Mouse (Mus musculus) heart, postnatal 0 days (tissue): Measurements from ENCODE around the gene Sipa1l2. TPM values are rescaled to one million over a fixed set of nuclear protein-coding genes. Genes with fewer than 3 reads are reported as not detected.

Source experiments
- ATAC-seq: fragments of 200-750 bp; cut with Nextera tagmentation; 2 replicates; pipeline ENCODE4 v1.8.0; 2017; ENCODE audit warnings: low read depth, moderate number of reproducible peaks, moderate library complexity; ENCODE audit not compliant: insufficient read depth
- DNase-seq: peaks from one replicate; pipeline ENCODE4 v3.0.0-alpha.2; 2016; ENCODE audit warnings: low spot score
- H3K27ac ChIP-seq: fragments of 300-500 bp; sonication (generic); 2 replicates; pipeline ENCODE4 v1.5.1; 2014; ENCODE audit warnings: low read depth, mild to moderate bottlenecking
- H3K27me3 ChIP-seq: fragments of 300-500 bp; sonication (generic); 2 replicates; pipeline ENCODE4 v1.6.1; 2014; ENCODE audit warnings: low read length, mixed read lengths; ENCODE audit not compliant: control insufficient read depth, insufficient read depth
- H3K36me3 ChIP-seq: fragments of 300-500 bp; sonication (generic); replicated peaks from 2 replicates; pipeline ENCODE4 v1.6.1; 2014; ENCODE audit warnings: low read length, mixed read lengths; ENCODE audit not compliant: control insufficient read depth, insufficient read depth
- H3K4me1 ChIP-seq: fragments of 300-500 bp; sonication (generic); 2 replicates; pipeline ENCODE4 v1.6.1; 2014; ENCODE audit warnings: antibody characterized with exemption; ENCODE audit not compliant: control insufficient read depth, insufficient read depth
- H3K4me2 ChIP-seq: fragments of 300-500 bp; sonication (generic); 2 replicates; pipeline ENCODE4 v1.6.1; 2014; ENCODE audit warnings: low read depth, mild to moderate bottlenecking, low read length, moderate library complexity
- H3K4me3 ChIP-seq: fragments of 300-500 bp; sonication (generic); 2 replicates; pipeline ENCODE4 v1.5.1; 2014; ENCODE audit warnings: low read depth, low read length
- H3K9ac ChIP-seq: fragments of 300-500 bp; sonication (generic); replicated peaks from 2 replicates; pipeline ENCODE4 v1.6.1; 2014; ENCODE audit warnings: low read depth, low read length, mixed read lengths
- H3K9me3 ChIP-seq: fragments of 300-500 bp; sonication (generic); replicated peaks from 2 replicates; pipeline ENCODE4 v1.6.1; 2016; ENCODE audit warnings: low read length; ENCODE audit not compliant: control insufficient read depth
- CTCF ChIP-seq: IDR thresholded peaks from 2 replicates; pipeline ENCODE4 v1.5.1; 2016; ENCODE audit warnings: antibody characterized with exemption, control low read depth, low read depth
- EP300 ChIP-seq: IDR thresholded peaks from 2 replicates; pipeline ENCODE4 v1.6.1; 2016; ENCODE audit warnings: antibody characterized with exemption, low read depth
- WGBS: fragments of 180-500 bp; shearing (Covaris S2); extraction: QIAGEN DNeasy Blood & Tissue Kit; methylation state at CpG from one replicate; pipeline ENCODE4 v1.1.7; 2014; 5-methylcytosine and 5-hydroxymethylcytosine counted together
- polyA plus RNA-seq: library from polyadenylated mRNA; unstranded; fragments of >200 nt; fragmentation: Nextera tagmentation; extraction: Ambion mirVana; gene quantifications from 2 replicates; pipeline ENCODE4 v1.2.1, GENCODE M21; 2015
- total RNA-seq: library from RNA; depleted of rRNA; stranded (reverse); fragments of >200 nt; gene quantifications from 2 replicates; pipeline ENCODE4 v1.2.3, GENCODE M21; 2014; ENCODE audit warnings: low replicate concordance

The Sipa1l2 gene
- total and polyA plus RNA-seq, 2 experiments from 2014 or later = 13.6 to 65.8 TPM

DNA sequence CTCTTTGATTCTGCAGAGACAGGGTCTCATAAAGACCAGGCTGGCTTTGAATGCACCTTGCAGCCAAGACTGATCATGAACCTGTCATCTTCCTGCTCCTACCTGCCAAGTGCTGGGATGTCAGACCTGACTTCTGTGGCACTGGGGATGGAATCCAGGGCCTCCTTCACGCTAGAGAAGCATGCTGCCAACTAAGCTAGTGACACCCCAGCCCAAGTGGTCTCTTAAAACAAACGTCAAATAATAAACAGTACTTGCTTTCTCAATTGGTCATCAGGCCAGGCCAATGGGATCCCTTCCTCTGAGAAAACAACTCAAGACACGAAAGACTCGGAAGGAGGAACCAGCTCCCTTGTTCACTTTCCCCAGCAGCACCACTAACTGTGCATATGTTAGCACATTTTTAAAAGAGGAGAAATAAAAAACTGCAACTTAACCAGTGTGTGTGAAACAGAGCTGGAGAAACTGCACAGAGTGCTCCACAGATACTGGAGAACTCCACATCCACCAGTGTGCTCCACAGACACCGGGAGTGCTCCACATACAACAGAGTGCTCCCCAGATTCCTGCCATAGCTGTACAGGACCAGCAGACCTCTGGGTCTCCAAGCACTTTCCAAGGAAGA is 56.3 kb downstream of the Sipa1l2 start:
- Histone ChIP-seq H3K4me1 (peaks cover 76% of the 10 kb centered on the region), H3K4me2 (peak overlapping the region; percentile 8; the same call in 1 of the 2 replicates), H3K4me3 (no peak overlapping the region), H3K9ac (no peak overlapping the region), H3K27ac (peak overlapping the region; percentile 89), H3K36me3 (peaks cover 4% of the 10 kb centered on the region), H3K9me3 (no peaks in the 10 kb centered on the region), H3K27me3 (no peaks in the 10 kb centered on the region)
- TF ChIP-seq CTCF = no peak
- no peak for TF ChIP-seq EP300
- ATAC-seq (peak; percentile 24), DNase-seq (no peak)
- 28% methylated on average over 5 of the region's 5 CpGs for WGBS

DNA sequence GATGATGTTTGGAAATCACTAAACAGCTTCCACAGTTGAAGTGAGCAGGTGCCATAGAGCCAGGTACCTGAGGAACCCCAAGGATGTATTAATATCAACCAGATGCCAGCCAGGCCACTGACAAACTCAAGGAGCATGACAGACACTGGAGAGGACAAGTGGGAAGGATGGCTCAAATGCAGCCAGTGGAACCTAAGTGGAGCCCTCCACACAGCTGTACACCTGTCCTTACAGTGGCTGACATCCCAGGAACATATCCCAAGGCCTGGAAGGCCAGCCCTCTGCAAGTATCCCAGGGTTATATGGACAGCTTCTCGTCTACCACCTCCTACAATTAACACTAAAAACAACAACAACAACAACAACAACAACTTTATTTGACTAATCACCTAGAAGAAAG is 57.0 kb downstream of the Sipa1l2 start:
- Histone ChIP-seq H3K27me3 (no peaks in the 10 kb centered on the region), H3K4me3 (no peak overlapping the region), H3K4me1 (peaks cover 84% of the 10 kb centered on the region), H3K36me3 (peaks cover 4% of the 10 kb centered on the region), H3K9ac (no peak overlapping the region), H3K9me3 (no peaks in the 10 kb centered on the region), H3K27ac (peak overlapping the region; percentile 89; the same call in 1 of the 2 replicates), H3K4me2 (no peak overlapping the region)
- ATAC-seq (no peak), DNase-seq (no peak)
- TF ChIP-seq EP300 (no peak), CTCF (no peak)
- WGBS = 90% methylated on average over 1 of the region's 1 CpGs

DNA sequence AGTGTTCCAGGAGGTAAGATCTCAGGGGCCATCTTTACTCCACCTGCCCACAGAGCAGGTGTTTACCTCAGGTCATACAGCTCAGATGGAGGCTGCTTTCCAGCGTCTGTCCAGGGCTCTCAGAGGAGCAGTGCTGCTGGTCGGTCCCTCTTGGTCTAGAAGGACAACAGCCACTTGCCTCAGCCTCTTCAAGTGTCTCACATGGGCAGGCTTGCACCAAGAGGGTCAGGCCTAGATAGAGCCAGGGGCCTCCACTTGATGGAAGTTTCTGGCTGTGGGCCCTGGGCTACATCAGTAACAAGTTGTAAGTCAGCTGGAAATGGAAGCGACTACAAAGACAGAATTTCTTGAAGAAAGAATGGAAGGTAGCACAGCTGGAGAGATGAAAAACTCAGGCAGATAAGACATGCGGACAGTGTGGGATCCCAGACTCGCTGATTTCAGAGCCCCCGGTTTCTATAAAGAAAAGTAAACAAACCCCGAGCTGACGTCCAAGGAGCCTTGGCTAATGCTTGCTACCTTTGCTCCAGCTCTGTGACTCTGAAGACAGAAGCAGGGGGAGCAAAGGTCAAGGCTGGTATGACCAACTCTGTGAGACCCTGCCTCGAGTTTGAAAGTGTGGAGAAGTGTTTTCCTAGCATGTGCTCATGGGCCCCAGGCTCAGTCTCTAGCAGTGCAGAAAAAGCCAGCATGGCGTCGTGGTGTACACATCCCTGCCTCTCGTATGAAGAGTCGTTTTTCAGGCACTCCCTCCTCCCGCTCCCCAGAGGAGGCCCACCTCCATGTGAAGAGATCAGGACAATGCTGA is 58.5 kb downstream of the Sipa1l2 start:
- DNase-seq = no peak
- WGBS = 51% methylated on average over 14 of the region's 14 CpGs
- Histone ChIP-seq H3K36me3 (no peaks in the 10 kb centered on the region; the same call in 1 of the 2 replicates), H3K9ac (no peak overlapping the region), H3K27me3 (no peaks in the 10 kb centered on the region), H3K4me1 (peaks cover 79% of the 10 kb centered on the region), H3K4me2 (no peak overlapping the region), H3K9me3 (no peaks in the 10 kb centered on the region), H3K27ac (0 out of 2 replicates have a peak overlapping the region, but pooled peaks have one; percentile 22), H3K4me3 (no peak overlapping the region)
- ATAC-seq = no peak
- TF ChIP-seq CTCF (no peak), EP300 (no peak)

DNA sequence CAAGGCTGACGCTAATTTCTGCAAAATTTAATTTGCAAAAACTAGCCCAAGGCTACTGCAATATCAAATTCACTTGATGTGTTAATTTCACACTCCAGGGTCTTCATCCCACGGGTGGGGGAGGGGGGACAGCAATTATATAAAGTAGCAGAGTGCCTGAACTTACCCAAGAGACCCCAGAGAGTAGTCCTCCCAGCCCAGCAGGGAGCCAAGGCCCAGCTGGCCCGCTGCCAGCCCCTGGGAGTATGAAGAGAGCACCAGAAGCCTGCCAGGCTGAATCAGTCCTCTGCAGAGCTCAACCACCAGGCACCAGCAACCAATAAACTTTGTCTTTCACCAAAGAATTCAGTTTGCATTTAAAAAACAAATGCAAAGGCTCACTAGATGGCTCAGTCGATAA is 59.8 kb downstream of the Sipa1l2 start:
- H3K4me1 ChIP-seq = peaks cover 84% of the 10 kb centered on the region
- no peak overlapping the region for H3K4me3 ChIP-seq
- no peak overlapping the region for H3K4me2 ChIP-seq
- peak overlapping the region; percentile 16; the same call in 1 of the 2 replicates for H3K27ac ChIP-seq
- no peak for DNase-seq
- no peaks in the 10 kb centered on the region for H3K27me3 ChIP-seq
- no peaks in the 10 kb centered on the region for H3K9me3 ChIP-seq
- no peaks in the 10 kb centered on the region; the same call in 1 of the 2 replicates for H3K36me3 ChIP-seq
- no peak overlapping the region; the same call in 1 of the 2 replicates for H3K9ac ChIP-seq
- no peak for ATAC-seq
- WGBS = 43% methylated on average over 4 of the region's 4 CpGs
- TF ChIP-seq CTCF = no peak

DNA sequence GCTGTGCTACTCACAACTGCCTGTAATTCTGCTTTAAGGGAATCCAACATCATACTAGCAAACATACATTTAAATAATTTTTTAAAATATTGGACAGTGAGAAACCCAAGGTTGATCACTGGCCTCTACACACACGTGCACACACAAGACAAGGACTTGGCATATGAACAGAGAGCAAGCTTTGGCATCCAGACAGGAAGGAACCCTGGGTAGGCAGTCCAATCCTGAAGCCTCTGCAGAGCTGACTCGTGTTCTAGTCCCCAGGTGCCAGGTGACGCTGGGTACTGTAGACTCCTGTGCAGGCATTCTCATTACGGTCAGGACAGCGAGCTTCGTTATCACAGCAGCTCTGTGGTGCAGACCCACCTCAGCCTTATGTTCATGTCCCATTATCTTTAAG is 60.4 kb downstream of the Sipa1l2 start:
- WGBS = 69% methylated on average over 6 of the region's 6 CpGs
- Histone ChIP-seq H3K4me2 (no peak overlapping the region), H3K4me3 (no peak overlapping the region), H3K9me3 (no peaks in the 10 kb centered on the region), H3K27ac (no peak overlapping the region), H3K9ac (no peak overlapping the region), H3K36me3 (no peaks in the 10 kb centered on the region; the same call in 1 of the 2 replicates), H3K4me1 (peaks cover 84% of the 10 kb centered on the region), H3K27me3 (no peaks in the 10 kb centered on the region)
- no peak for DNase-seq
- no peak for ATAC-seq
- TF ChIP-seq CTCF (no peak), EP300 (no peak)
